Mouse (Mus musculus) ES-Bruce4 (cell line): ENCODE data around the gene Ubr3.

Experiments
- CTCF ChIP-seq: IDR thresholded peaks from one replicate; pipeline ENCODE4 v1.8.1; 2011; ENCODE audit warnings: low read depth, low read length
- EP300 ChIP-seq: IDR thresholded peaks from 2 replicates; pipeline ENCODE4 v1.6.1; 2011; ENCODE audit warnings: low read depth, low read length; ENCODE audit not compliant: insufficient read depth
- POLR2A ChIP-seq: IDR thresholded peaks from one replicate; pipeline ENCODE4 v1.8.1; 2011; ENCODE audit warnings: low read length; ENCODE audit not compliant: insufficient read depth

- TF ChIP-seq CTCF (no peak), POLR2A (no peak), EP300 (no peak)
These were observed 137.8 kb downstream of the Ubr3 start for GRCm38 (mm10) chr2:70034895-70035294.
